Mouse (Mus musculus) MEL (cell line): ENCODE measurements at regions not wholly inside any gene's neighbourhood (a gene's known extent, or its start where the extent isn't known, plus 50 kb on each side); places are given as distances from the start of the nearest gene placed in this dataset.

Experiments
- DNase-seq: peaks from one replicate; pipeline ENCODE4 v3.0.0; 2011; ENCODE audit warnings: low read depth, low spot score
- H3K27ac ChIP-seq: 2 replicates; pipeline ENCODE4 v1.5.1; 2012; ENCODE audit warnings: low read depth, mild to moderate bottlenecking, control low read depth, low read length, moderate library complexity; ENCODE audit not compliant: control insufficient read depth
- H3K27me3 ChIP-seq, 2 experiments: fragments of 150-350 bp in 1 of 2; sonication (generic) in 1 of 2; 2 replicates each; pipeline ENCODE4 v1.6.1; 2012; ENCODE audit warnings: low read length in 2 of 2, mild to moderate bottlenecking in 2 of 2, improper control_type of control experiment in 1 of 2, moderate library complexity in 1 of 2; ENCODE audit not compliant: insufficient read depth in 2 of 2, control insufficient read depth in 1 of 2
- H3K36me3 ChIP-seq, 2 experiments: 2 replicates each; pipeline ENCODE4 v1.6.1; 2012 to 2014; ENCODE audit warnings: low read length in 2 of 2, improper control_type of control experiment in 1 of 2, inconsistent platforms in 1 of 2, mild to moderate bottlenecking in 1 of 2; ENCODE audit not compliant: insufficient read depth in 2 of 2, control insufficient read depth in 1 of 2
- H3K4me1 ChIP-seq, 2 experiments: fragments of 150-350 bp in 1 of 2; sonication (generic) in 1 of 2; 2 replicates each; pipeline ENCODE4 v1.6.1; 2012; ENCODE audit warnings: low read length in 2 of 2, improper control_type of control experiment in 1 of 2, mild to moderate bottlenecking in 1 of 2; ENCODE audit not compliant: insufficient read depth in 2 of 2, control insufficient read depth in 1 of 2
- H3K4me3 ChIP-seq, 2 experiments: fragments of 150-350 bp in 1 of 2; sonication (generic) in 1 of 2; 2 replicates each; pipeline ENCODE4 v1.5.1; 2012; ENCODE audit warnings: low read depth in 2 of 2, low read length in 2 of 2, mild to moderate bottlenecking in 2 of 2, moderate library complexity in 2 of 2, control low read depth in 1 of 2, improper control_type of control experiment in 1 of 2; ENCODE audit not compliant: control insufficient read depth in 1 of 2, insufficient read depth in 1 of 2
- H3K79me2 ChIP-seq: 2 replicates; pipeline ENCODE4 v1.6.1; 2012; ENCODE audit warnings: mild to moderate bottlenecking, low read length, moderate library complexity; ENCODE audit not compliant: control insufficient read depth, poor library complexity, insufficient read depth
- H3K9ac ChIP-seq: 2 replicates; pipeline ENCODE4 v1.6.1; 2012; ENCODE audit warnings: low read depth, mild to moderate bottlenecking, control low read depth, low read length, moderate library complexity; ENCODE audit not compliant: control insufficient read depth, poor library complexity, severe bottlenecking
- H3K9me3 ChIP-seq: fragments of 150-350 bp; sonication (generic); replicated peaks from 2 replicates; pipeline ENCODE4 v1.6.1; 2012; ENCODE audit warnings: mild to moderate bottlenecking, low read length, improper control_type of control experiment, moderate library complexity; ENCODE audit not compliant: insufficient read depth
- BHLHE40 ChIP-seq: IDR thresholded peaks from 2 replicates; pipeline ENCODE4 v1.6.1; 2012; ENCODE audit warnings: low read depth, mild to moderate bottlenecking, inconsistent platforms, low read length, improper control_type of control experiment, borderline replicate concordance
- CHD2 ChIP-seq: IDR thresholded peaks from 2 replicates; pipeline ENCODE4 v1.6.1; 2011; ENCODE audit warnings: low read length, improper control_type of control experiment
- CTCF ChIP-seq, 3 experiments: IDR thresholded peaks in 2 of 3; conservative IDR thresholded peaks in 1 of 3; 2 replicates each; pipeline ENCODE4 v1.5.1; 2011 to 2012; ENCODE audit warnings: low read length in 3 of 3, low read depth in 2 of 3, mild to moderate bottlenecking in 2 of 3, improper control_type of control experiment in 1 of 3, inconsistent platforms in 1 of 3, mixed read lengths in 1 of 3, moderate library complexity in 1 of 3; ENCODE audit not compliant: control insufficient read depth in 1 of 3, insufficient read depth in 1 of 3, poor library complexity in 1 of 3, severe bottlenecking in 1 of 3
- E2F4 ChIP-seq: IDR thresholded peaks from 2 replicates; pipeline ENCODE4 v1.6.1; 2011; ENCODE audit warnings: low read depth, low read length, improper control_type of control experiment, borderline replicate concordance
- EP300 ChIP-seq, 2 experiments: IDR thresholded peaks; 2 replicates each; pipeline ENCODE4 v1.6.1; 2011; ENCODE audit warnings: improper control_type of control experiment in 2 of 2, low read length in 2 of 2, low read depth in 1 of 2, mild to moderate bottlenecking in 1 of 2
- HCFC1 ChIP-seq: IDR thresholded peaks from 2 replicates; pipeline ENCODE4 v1.6.1; 2012; ENCODE audit warnings: low read depth, mild to moderate bottlenecking, inconsistent platforms, low read length, improper control_type of control experiment, moderate library complexity
- KAT2A ChIP-seq: conservative IDR thresholded peaks from 2 replicates; pipeline ENCODE4 v1.6.1; 2012; ENCODE audit warnings: low read depth, low read length, improper control_type of control experiment, inconsistent platforms
- MAFK ChIP-seq: IDR thresholded peaks from 2 replicates; pipeline ENCODE4 v1.6.1; 2011; ENCODE audit warnings: low read depth, mild to moderate bottlenecking, low read length, improper control_type of control experiment, borderline replicate concordance
- MAZ ChIP-seq: IDR thresholded peaks from 2 replicates; pipeline ENCODE4 v1.6.1; 2012; ENCODE audit warnings: low read depth, mild to moderate bottlenecking, inconsistent platforms, low read length, improper control_type of control experiment
- MEF2A ChIP-seq: IDR thresholded peaks from 2 replicates; pipeline ENCODE4 v1.6.1; 2014; ENCODE audit warnings: low read depth, mild to moderate bottlenecking, inconsistent platforms, low read length, improper control_type of control experiment; ENCODE audit not compliant: poor library complexity, insufficient replicate concordance, severe bottlenecking; ENCODE audit errors: extremely low read depth
- MXI1 ChIP-seq: IDR thresholded peaks from 2 replicates; pipeline ENCODE4 v1.6.1; 2011; ENCODE audit warnings: mild to moderate bottlenecking, low read depth, low read length, improper control_type of control experiment
- NRF1 ChIP-seq: IDR thresholded peaks from 2 replicates; pipeline ENCODE4 v1.6.1; 2014; ENCODE audit warnings: low read depth, mild to moderate bottlenecking, inconsistent platforms, low read length, improper control_type of control experiment, moderate library complexity; ENCODE audit not compliant: poor library complexity, insufficient read depth, severe bottlenecking
- POLR2A ChIP-seq, 2 experiments: IDR thresholded peaks; 2 replicates each; pipeline ENCODE4 v1.6.1; 2011 to 2012; ENCODE audit warnings: low read length in 2 of 2, mild to moderate bottlenecking in 2 of 2, control low read depth in 1 of 2, improper control_type of control experiment in 1 of 2, low read depth in 1 of 2, moderate library complexity in 1 of 2; ENCODE audit not compliant: control insufficient read depth in 1 of 2, insufficient read depth in 1 of 2, poor library complexity in 1 of 2
- POLR2AphosphoS2 ChIP-seq: IDR thresholded peaks from 2 replicates; pipeline ENCODE4 v1.6.1; 2011; ENCODE audit warnings: low read length, improper control_type of control experiment
- POLR2AphosphoS5 ChIP-seq: IDR thresholded peaks from 2 replicates; pipeline ENCODE4 v1.6.1; 2012; ENCODE audit warnings: low read depth, borderline replicate concordance, mild to moderate bottlenecking, inconsistent platforms, low read length, moderate library complexity, mixed read lengths
- RAD21 ChIP-seq: IDR thresholded peaks from 2 replicates; pipeline ENCODE4 v1.6.1; 2011; ENCODE audit warnings: mild to moderate bottlenecking, low read depth, low read length, improper control_type of control experiment
- SIN3A ChIP-seq: IDR thresholded peaks from 2 replicates; pipeline ENCODE4 v1.6.1; 2012; ENCODE audit warnings: low read length, improper control_type of control experiment, inconsistent platforms
- SMC3 ChIP-seq: IDR thresholded peaks from 2 replicates; pipeline ENCODE4 v1.6.1; 2011; ENCODE audit warnings: low read depth, low read length, improper control_type of control experiment
- TCF12 ChIP-seq: IDR thresholded peaks from 2 replicates; pipeline ENCODE4 v1.6.1; 2014; ENCODE audit warnings: low read depth, mild to moderate bottlenecking, inconsistent platforms, low read length, improper control_type of control experiment, moderate library complexity
- USF1 ChIP-seq: IDR thresholded peaks from 2 replicates; pipeline ENCODE4 v1.6.1; 2014; ENCODE audit warnings: low read depth, mild to moderate bottlenecking, inconsistent platforms, low read length, improper control_type of control experiment, moderate library complexity
- USF2 ChIP-seq, 2 experiments: IDR thresholded peaks; 2 replicates each; pipeline ENCODE4 v1.6.1; 2011 to 2012; ENCODE audit warnings: improper control_type of control experiment in 2 of 2, low read length in 2 of 2, borderline replicate concordance in 1 of 2, inconsistent platforms in 1 of 2, low read depth in 1 of 2, mild to moderate bottlenecking in 1 of 2; ENCODE audit not compliant: insufficient read depth in 1 of 2
- ZC3H11A ChIP-seq: IDR thresholded peaks from 2 replicates; pipeline ENCODE4 v1.6.1; 2012; ENCODE audit warnings: low read depth, mild to moderate bottlenecking, inconsistent platforms, low read length, improper control_type of control experiment
- ZMIZ1 ChIP-seq: IDR thresholded peaks from 2 replicates; pipeline ENCODE4 v1.6.1; 2012; ENCODE audit warnings: low read depth, mild to moderate bottlenecking, inconsistent platforms, low read length, improper control_type of control experiment, moderate library complexity
- ZNF384 ChIP-seq: IDR thresholded peaks from 2 replicates; pipeline ENCODE4 v1.6.1; 2012; ENCODE audit warnings: low read depth, mild to moderate bottlenecking, inconsistent platforms, low read length, improper control_type of control experiment

GRCm38 (mm10) chr8:46931267-46931666 lies 55.4 kb upstream of the Enpp6 start:
- Histone ChIP-seq H3K27me3 (peaks cover 0 to 3% of the 10 kb centered on the region in 2 experiments; a peak in 1 of 4 replicates), H3K36me3 (no peaks in the 10 kb centered on the region), H3K9me3 (no peaks in the 10 kb centered on the region), H3K27ac (no peak overlapping the region), H3K4me3 (no peak overlapping the region), H3K4me1 (no peaks in the 10 kb centered on the region), H3K79me2 (no peaks in the 10 kb centered on the region), H3K9ac (no peak overlapping the region)
- DNase-seq: no peak
- no peak for TF ChIP-seq KAT2A
- no peak for TF ChIP-seq POLR2AphosphoS5
- TF ChIP-seq USF1: no peak
- TF ChIP-seq POLR2A (IDR thresholded peaks at IDR 0.05; ENCODE audit: control insufficient read depth in 1 of 2, insufficient read depth in 1 of 2, low read depth in 1 of 2, low read length in 2 of 2, poor library complexity in 1 of 2): no peak
- no peak for TF ChIP-seq BHLHE40

GRCm38 (mm10) chr8:46933256-46933655 lies 53.4 kb upstream of the Enpp6 start:
- Histone ChIP-seq H3K27ac (no peak overlapping the region), H3K4me1 (no peaks in the 10 kb centered on the region), H3K36me3 (no peaks in the 10 kb centered on the region)

GRCm38 (mm10) chr8:46934254-46934653 lies 52.4 kb upstream of the Enpp6 start:
- DNase-seq: no peak
- H3K4me1 ChIP-seq: no peaks in the 10 kb centered on the region
- H3K4me3 ChIP-seq: no peak overlapping the region
- no peak overlapping the region for H3K9ac ChIP-seq
- TF ChIP-seq ZNF384: no peak
- no peak for TF ChIP-seq SMC3
- no peak for TF ChIP-seq CTCF (IDR thresholded peaks at IDR 0.05 in 2 of 3, conservative IDR thresholded peaks at IDR 0.05 in 1 of 3; ENCODE audit: control insufficient read depth in 1 of 3, insufficient read depth in 1 of 3, low read depth in 2 of 3, low read length in 3 of 3, poor library complexity in 1 of 3, severe bottlenecking in 1 of 3)
- TF ChIP-seq SIN3A: no peak
- no peak for TF ChIP-seq NRF1
- no peak for TF ChIP-seq MAZ
- TF ChIP-seq MXI1: no peak
- TF ChIP-seq ZC3H11A: no peak
- no peak for TF ChIP-seq HCFC1
- TF ChIP-seq USF1: no peak
- no peak for TF ChIP-seq POLR2AphosphoS2
- no peak for TF ChIP-seq ZMIZ1
- no peak for TF ChIP-seq POLR2A (IDR thresholded peaks at IDR 0.05; ENCODE audit: control insufficient read depth in 1 of 2, insufficient read depth in 1 of 2, low read depth in 1 of 2, low read length in 2 of 2, poor library complexity in 1 of 2)
- TF ChIP-seq MAFK: no peak
- no peak for TF ChIP-seq TCF12
- TF ChIP-seq E2F4: no peak
- no peak for TF ChIP-seq EP300 (IDR thresholded peaks at IDR 0.05; ENCODE audit: low read depth in 1 of 2, low read length in 2 of 2)
- no peak for TF ChIP-seq CHD2
- no peaks in the 10 kb centered on the region for H3K36me3 ChIP-seq
- peaks cover 3 to 5% of the 10 kb centered on the region in 2 experiments; a peak in 2 of 4 replicates for H3K27me3 ChIP-seq
- H3K79me2 ChIP-seq: no peaks in the 10 kb centered on the region
- no peak overlapping the region for H3K27ac ChIP-seq
- no peaks in the 10 kb centered on the region for H3K9me3 ChIP-seq

More at GRCm38 (mm10) chr8:46933256-46933655, 53.4 kb upstream of the Enpp6 start:
- Histone ChIP-seq H3K9ac (no peak overlapping the region), H3K27me3 (peaks cover 2 to 5% of the 10 kb centered on the region in 2 experiments; a peak in 2 of 4 replicates), H3K9me3 (no peaks in the 10 kb centered on the region), H3K4me3 (no peak overlapping the region), H3K79me2 (no peaks in the 10 kb centered on the region)
- no peak for DNase-seq
- TF ChIP-seq USF2 (IDR thresholded peaks at IDR 0.05; ENCODE audit: borderline replicate concordance in 1 of 2, insufficient read depth in 1 of 2, low read depth in 1 of 2, low read length in 2 of 2) (no peak), RAD21 (no peak), ZC3H11A (no peak), MEF2A (no peak), SIN3A (no peak)
- TF ChIP-seq, all 39 proteins: peak for 0
